Mouse (Mus musculus) gastrocnemius, adult 2 months (tissue): Measurements from ENCODE around the gene Psen2. TPM values are rescaled to one million over a fixed set of nuclear protein-coding genes. Genes with fewer than 3 reads are reported as not detected.

Experiments
- DNase-seq: peaks from one replicate; pipeline ENCODE4 v3.0.0; 2022
- H3K27ac ChIP-seq: fragments of 200-600 bp; 2 replicates; pipeline ENCODE4 v1.8.1; 2022; ENCODE audit warnings: mild to moderate bottlenecking
- H3K4me3 ChIP-seq: fragments of 200-600 bp; 2 replicates; pipeline ENCODE4 v1.8.1; 2022; ENCODE audit warnings: mild to moderate bottlenecking, moderate library complexity
- CTCF ChIP-seq: fragments of 200-600 bp; IDR thresholded peaks from 2 replicates; pipeline ENCODE4 v1.8.1; 2022; ENCODE audit warnings: antibody characterized with exemption, mild to moderate bottlenecking, moderate library complexity
- intact Hi-C: fragments of 180-260 bp; cut with DNase I; formaldehyde crosslinking; loops from one replicate; pipeline ENCODE4 v1.15.1; 2025
- total RNA-seq, 2 experiments: library from RNA; stranded (reverse); gene quantifications; 2 replicates each; pipeline ENCODE4 v1.2.3; 2021

Gene Psen2
- total RNA-seq, 2 experiments from 2014 or later, result 7.8 to 9.5 TPM

DNA sequence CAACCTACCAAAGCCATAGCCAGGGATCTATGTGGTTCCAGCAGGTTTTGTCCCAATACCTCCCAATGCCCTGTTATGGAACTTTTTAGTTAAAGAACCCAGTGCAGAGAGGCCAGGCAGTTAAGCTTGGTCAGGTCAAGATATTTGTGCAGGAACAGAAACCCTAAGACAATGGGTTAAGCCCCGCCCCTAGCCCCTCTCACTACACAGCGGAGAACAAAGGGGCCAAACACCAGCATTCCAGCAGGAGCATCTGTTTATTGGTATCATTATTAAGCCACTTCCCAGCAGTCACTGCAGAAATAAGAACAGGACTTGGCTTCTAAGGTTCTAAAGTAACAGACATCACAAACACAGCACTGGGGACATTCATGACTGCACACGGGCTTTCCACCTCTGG is 36.5 kb downstream of the Psen2 start:
- intact Hi-C loops, result no loop called here
- TF ChIP-seq CTCF, result no peak
- no peak for DNase-seq
- H3K4me3 ChIP-seq, result no peak overlapping the region
- H3K27ac ChIP-seq, result peak overlapping the region; percentile 86; the same call in 1 of the 2 replicates

DNA sequence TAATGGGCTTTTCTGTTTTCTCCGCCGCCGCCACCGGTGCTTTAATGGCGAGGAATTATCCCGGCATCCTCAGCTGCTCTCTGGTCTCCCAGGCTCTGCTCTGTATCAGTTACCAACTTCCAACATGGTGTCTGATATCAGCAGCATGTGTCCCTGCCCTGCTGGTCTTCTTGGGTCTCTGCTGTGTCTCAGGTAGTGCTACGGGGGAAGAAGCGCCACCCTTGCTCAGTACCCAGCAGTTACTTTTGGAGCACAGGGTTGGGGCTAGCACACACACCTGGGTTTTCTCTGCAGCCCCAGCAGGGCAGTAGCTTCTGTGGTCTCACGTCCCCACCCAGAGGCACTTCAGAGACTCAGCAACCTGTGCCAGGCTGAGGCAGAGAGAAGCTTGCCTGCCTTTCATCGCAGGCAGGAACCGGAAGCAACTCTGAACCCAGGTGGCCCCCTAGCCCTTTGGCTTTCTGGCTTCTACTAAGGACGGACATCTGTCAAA is 37.0 kb downstream of the Psen2 start:
- no peak for TF ChIP-seq CTCF
- Histone ChIP-seq H3K4me3 (peak overlapping the region; percentile 78), H3K27ac (peak overlapping the region; percentile 86)
- intact Hi-C loops, result no loop called here
- DNase-seq, result peak; percentile 38

DNA sequence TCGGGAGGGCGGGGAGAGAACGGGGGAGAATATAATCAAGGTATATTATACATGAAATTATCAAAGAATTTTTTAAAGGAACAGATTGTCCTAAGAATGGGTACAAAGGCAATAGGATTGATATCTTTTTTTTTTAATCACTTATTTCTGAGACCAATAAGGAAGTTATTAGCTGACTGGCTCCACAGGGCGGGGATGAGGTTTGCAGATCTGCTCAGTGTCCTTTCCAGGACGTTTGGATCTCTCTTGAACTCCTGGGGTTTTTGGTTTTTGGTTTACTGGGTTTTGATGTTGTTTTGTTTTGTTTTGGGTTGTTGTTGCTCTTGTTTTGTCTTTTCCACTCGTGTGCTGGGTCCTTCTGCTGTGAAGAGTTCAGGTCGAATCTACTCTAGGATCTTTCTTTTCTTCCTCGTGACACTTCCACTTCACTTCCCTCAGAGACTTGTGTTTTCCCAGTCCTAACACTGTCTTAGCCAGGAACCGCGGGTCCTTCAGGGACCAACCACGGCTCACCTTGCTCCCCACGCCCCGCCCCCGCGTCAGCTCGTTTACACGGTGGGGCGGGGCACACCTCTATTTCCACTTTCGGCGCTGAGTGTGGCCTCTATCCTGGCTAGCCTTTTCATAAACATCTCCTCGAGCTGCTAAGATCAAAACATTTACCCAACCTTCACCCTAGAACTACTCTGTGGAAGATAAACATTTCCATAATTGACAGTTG is 37.6 kb downstream of the Psen2 start:
- DNase-seq, result peak; percentile 81
- peak overlapping the region; percentile 86 for H3K27ac ChIP-seq
- no peak for TF ChIP-seq CTCF
- intact Hi-C loops, result no loop called here
- H3K4me3 ChIP-seq, result peak overlapping the region; percentile 78

DNA sequence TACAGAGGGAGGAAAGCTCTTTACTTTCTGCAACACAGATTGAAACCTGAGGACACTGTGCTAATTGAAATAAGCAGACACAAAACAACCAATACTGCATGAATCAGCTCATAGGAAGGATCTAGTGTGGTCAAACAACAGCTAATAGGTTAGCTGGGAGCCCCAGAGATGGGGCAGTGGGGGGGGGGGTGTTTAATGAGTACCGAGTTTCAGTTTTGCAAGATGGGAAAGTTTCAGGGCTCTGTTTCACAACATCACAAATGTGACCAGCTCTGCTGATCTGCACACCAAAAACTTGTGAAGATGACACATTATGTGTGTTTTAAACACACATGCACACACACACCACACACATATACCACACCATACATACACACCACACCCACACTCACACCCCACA is 41.2 kb downstream of the Psen2 start:
- no peak for TF ChIP-seq CTCF
- H3K4me3 ChIP-seq, result no peak overlapping the region
- intact Hi-C loops, result no loop called here
- DNase-seq, result no peak
- H3K27ac ChIP-seq, result no peak overlapping the region

DNA sequence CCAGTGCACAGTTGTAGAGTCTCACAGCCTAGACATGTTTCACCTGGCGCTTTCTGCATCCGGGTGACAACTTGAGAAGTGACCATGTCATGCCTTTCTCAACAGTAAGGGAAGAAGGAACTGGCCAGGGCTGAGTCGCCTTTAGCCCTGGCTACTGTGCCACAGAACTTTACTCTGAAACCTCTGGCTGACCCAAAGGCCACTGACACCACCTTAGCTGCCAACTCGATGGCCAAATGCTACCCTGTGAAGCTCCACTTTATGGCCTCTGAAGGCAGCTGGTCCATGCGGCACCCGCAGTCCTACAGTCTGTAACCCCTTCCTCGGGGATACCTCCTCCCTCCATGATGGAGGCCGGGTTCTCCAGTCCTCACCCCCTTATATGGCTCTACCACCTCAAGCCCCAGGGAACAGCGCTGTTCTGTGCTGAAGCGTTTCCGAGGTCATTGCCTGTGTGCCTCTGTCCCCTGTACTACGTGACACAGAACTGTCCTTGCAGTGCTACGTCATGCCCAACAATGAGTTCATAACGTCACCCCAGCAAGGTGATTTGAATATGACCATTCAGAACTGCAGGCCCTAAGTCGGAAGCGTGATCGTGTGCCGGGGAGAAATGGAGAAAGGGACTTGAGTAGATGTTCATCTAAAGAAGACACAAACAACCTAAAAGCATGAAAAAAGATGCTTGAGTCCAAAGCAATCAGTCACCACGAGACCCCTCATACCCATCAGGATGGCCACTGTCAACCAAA is 42.3 kb downstream of the Psen2 start:
- DNase-seq, result peak; percentile 63
- TF ChIP-seq CTCF, result no peak
- Histone ChIP-seq H3K27ac (no peak overlapping the region), H3K4me3 (no peak overlapping the region)
- intact Hi-C loops, result no loop called here

DNA sequence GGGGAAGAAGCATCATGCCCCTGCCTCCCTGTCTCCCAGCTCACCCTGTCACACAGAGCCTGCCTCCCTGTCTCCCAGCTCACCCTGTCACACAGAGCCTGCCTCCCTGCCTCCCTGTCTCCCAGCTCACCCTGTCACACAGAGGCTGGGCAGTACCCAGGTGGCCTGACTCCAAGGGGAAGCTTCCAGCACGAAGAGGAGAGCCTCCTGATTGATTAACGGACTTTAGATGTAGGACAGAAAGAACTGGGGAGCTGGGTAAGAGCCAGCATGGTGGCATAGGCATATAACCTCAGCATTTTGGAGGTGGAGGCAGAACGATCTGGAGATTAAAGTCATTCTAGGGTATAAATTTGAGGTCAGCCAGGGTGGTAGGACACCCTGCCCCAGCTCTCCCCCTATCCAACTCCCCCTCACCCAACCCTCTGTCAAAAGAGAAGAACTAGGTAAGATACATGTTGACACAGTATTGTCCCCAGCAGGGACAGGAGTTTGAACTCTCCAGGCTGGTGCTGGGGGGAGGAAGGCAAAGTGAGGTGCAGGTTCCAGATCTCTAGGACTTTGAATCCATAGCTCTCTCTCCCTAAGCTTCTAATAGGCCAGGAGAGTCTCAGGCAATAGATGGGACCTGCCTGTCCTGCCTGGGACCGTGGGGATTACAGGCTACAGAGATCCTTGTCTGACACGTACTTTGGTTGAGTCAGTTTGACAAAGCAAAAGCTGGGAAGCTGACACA is 46.5 kb downstream of the Psen2 start:
- H3K4me3 ChIP-seq, result no peak overlapping the region
- no peak for DNase-seq
- intact Hi-C loops, result loop anchor here (5.0 kb wide), 1 partner anchor 359 kb away; no protein-coding TSS in a partner anchor
- H3K27ac ChIP-seq, result no peak overlapping the region
- no peak for TF ChIP-seq CTCF

DNA sequence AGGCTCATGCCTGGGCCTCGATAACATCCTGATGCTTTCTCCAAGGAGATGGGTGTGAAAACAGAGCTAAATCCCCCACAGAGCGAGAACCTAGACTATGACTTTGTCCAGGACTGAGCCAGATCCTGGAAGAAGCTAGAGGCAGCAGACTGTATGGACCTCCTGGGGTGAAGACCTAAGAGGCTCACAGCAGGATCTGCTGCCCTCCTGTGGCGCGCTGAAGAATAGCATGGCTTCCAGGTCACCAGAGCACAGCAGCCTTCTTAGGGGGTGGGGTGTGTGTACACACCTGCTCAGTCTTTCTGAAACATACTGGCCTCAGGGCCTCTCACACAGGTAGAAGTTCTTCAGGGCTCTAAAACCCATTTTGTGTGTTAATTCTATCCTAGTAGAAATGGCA is 48.2 kb downstream of the Psen2 start:
- no peak overlapping the region for H3K4me3 ChIP-seq
- DNase-seq, result peak; percentile 81
- peak; percentile 100 for TF ChIP-seq CTCF
- no peak overlapping the region for H3K27ac ChIP-seq
- intact Hi-C loops, result loop anchor here (1.0 to 5.0 kb wide), 2 partner anchors 38 to 358 kb away; no protein-coding TSS in a partner anchor

DNA sequence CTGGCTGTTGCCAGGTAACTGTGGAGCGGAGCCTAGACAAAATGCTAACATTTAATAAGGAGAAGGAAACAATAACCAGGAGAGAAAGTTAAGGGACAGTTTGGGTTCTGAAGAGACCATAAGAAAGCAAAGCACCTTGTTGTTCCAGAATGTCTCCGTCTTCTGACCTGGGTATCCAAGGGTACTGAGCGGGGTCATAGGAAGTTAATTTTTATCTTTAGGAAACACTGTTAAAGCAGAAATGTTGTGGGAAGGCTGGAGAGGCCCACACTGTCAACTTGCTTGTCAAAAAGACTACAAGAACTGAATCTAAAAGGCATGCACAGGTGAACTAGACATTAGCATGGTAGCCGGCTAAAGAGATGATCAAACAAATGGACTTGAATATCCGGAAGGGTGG is 50.3 kb downstream of the Psen2 start:
- intact Hi-C loops, result no loop called here
- no peak overlapping the region for H3K27ac ChIP-seq
- no peak for DNase-seq
- no peak for TF ChIP-seq CTCF
- H3K4me3 ChIP-seq, result no peak overlapping the region

DNA sequence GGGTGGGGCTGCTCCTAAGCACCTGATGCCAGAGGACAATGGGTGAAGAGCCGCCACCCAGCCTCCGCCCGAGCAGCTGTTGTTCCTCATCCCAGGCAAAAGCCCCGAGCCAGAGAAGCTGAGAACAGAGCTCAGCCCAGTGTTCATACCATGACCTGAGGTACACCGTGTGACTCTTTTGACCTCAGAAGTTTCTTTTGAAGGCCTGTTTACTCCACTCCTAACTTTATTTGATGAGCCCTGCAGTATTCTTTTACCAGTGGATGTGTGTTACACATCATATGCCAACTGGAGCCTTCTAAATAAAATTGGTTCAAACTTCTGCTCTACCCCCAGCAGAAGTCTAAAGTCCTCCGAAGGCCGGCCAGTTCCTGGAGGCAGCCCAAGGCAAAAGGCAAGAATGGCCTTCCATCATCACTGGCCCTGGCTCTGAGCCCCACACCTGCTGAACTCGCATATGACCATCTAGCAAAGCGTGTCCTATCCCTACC is 52.4 kb downstream of the Psen2 start:
- H3K27ac ChIP-seq, result peak overlapping the region; percentile 88
- intact Hi-C loops, result no loop called here
- no peak for TF ChIP-seq CTCF
- H3K4me3 ChIP-seq, result no peak overlapping the region; the same call in 1 of the 2 replicates
- DNase-seq, result peak; percentile 83

DNA sequence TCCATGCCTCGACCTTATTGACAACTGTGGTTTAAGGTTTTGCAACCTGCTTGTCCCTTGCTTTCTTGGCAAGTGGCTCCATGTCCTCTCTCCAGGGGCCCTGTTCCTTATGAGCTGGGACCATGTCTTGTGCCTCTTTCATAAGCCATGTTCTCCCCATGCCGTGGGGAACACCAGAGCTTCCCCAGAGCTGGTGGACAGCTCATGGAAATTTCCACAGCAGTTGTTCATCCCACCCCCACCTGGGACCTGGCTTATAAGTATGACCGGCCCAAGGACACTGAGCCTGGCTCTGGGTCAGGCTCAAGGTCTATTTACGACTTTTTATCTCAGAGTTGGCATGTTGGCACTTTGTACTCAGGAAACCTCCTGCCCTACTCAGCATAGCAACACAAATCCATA is 53.2 kb downstream of the Psen2 start:
- peak; percentile 71 for DNase-seq
- no peak for TF ChIP-seq CTCF
- Histone ChIP-seq H3K27ac (peak overlapping the region; percentile 88), H3K4me3 (no peak overlapping the region)
- intact Hi-C loops, result no loop called here

DNA sequence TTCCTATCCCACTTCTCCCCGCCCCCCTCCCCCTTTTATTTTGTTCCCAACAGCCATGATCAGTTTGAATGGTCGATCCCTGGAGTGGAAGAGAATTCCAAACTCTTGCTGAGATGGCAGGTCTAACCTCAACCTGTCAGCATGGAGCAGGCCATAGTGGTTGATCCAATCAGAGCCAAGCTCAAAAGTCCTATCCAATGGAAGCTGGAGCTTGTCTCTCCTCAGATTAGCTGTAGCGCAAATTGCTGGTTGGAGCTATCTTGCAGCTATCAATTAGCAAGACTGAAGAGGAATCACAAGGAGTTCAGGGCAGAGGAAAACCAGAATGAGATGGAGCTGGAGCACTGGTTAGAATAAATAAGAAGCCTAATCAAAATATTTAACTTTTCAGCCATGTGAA is 54.9 kb downstream of the Psen2 start:
- peak overlapping the region; percentile 88; the same call in 1 of the 2 replicates for H3K27ac ChIP-seq
- DNase-seq, result no peak
- no peak overlapping the region for H3K4me3 ChIP-seq
- no peak for TF ChIP-seq CTCF
- intact Hi-C loops, result no loop called here

DNA sequence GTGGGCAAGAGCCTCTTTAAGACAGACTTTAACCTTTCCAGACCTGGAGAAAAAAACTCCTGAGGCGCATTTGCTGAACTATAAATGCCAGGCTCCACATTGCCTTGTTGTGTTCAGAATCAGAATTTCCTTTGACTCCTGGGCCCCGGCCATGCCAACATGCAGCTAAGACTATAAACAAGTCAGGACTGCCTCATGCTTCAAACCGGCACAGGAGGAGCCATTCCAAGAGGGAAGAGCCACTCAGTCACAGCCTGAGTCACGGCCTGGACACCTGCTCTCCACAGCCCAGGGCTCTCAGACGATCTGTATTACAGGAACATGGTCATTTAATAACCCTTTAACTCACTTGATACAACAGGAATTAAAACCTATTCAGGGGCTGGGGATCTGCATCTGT is 62.5 kb downstream of the Psen2 start:
- Histone ChIP-seq H3K4me3 (no peak overlapping the region), H3K27ac (peak overlapping the region; percentile 87)
- DNase-seq, result peak; percentile 75
- TF ChIP-seq CTCF, result no peak
- intact Hi-C loops, result no loop called here
